Mouse (Mus musculus) ES-Bruce4 (cell line): ENCODE measurements around the gene Rhbdd1.

Source experiments
- CTCF ChIP-seq: IDR thresholded peaks from one replicate; pipeline ENCODE4 v1.8.1; 2011; ENCODE audit warnings: low read depth, low read length
- EP300 ChIP-seq: IDR thresholded peaks from 2 replicates; pipeline ENCODE4 v1.6.1; 2011; ENCODE audit warnings: low read depth, low read length; ENCODE audit not compliant: insufficient read depth
- POLR2A ChIP-seq: IDR thresholded peaks from one replicate; pipeline ENCODE4 v1.8.1; 2011; ENCODE audit warnings: low read length; ENCODE audit not compliant: insufficient read depth

DNA sequence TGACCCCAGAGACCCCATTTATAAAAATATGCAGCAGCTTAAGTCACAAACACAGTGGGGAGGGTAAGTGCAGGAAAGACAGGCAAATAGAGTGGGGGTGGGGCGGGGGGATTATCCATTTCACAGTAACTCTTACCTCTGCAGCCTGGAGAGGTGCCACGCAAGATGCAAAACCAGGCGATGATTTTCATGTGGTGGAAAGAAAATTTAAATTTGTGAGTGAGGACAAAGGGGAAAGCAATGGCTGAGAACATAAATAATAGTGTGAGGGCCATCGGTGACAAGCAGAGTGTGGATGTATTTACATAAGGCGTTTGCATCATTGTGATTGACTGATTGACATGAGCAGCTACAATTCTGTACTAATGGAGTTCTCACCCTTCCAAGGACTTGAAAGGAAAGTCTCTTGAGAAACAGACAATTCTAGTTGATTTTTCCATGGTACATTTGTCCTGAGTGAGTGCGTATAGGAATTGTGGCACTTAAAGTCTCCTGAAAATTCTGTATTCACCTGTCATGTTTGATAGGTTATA is 149.1 kb downstream of the Rhbdd1 start:
- TF ChIP-seq CTCF (no peak), POLR2A (no peak), EP300 (no peak)
